Mouse (Mus musculus) skeletal muscle tissue, adult 2 months (tissue): ENCODE results near the gene Prkar2b.

Source experiments
- DNase-seq: peaks from one replicate; pipeline ENCODE4 v3.0.0-alpha.2; 2012; ENCODE audit warnings: low read depth, low spot score

The Prkar2b gene

DNA sequence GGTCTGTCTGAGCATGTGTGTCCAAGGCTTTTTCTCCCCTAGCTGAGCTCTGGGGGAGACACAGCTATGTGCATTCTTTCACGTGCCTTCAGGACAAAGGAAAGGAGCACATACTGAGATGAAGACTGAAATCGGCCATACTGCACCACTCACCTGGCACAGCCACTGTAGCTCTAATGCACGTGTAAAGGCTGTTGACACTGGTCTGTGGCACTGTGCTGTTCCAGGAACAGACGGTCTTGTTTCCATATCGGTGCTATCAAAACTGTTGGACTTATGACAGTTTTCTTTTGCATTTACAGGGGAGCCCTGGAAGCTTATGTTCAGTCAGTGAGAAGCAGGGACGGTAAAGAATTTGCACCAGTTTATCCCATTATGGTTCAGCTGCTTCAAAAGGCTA, 135.8 kb downstream of the Prkar2b start:
- DNase-seq = no peak

DNA sequence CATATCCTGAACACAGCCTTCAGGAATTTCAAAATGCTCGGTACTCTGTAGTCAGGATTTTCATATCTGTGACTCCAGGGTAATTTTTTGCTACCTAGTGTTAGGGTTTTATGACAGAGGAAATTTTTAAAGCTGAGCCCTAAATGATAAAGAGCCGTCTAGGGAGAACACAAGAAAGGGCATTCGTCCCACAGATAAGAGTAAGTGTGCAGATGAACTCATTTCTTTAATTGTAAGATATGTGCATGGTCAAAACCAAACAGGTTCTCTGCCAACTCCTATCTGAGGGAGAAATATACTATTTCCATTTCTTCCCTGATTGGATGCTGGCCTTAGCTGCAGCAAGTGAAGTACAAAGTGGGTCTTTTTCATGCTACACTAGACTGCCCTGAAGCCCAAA, 137.0 kb downstream of the Prkar2b start:
- no peak for DNase-seq

DNA sequence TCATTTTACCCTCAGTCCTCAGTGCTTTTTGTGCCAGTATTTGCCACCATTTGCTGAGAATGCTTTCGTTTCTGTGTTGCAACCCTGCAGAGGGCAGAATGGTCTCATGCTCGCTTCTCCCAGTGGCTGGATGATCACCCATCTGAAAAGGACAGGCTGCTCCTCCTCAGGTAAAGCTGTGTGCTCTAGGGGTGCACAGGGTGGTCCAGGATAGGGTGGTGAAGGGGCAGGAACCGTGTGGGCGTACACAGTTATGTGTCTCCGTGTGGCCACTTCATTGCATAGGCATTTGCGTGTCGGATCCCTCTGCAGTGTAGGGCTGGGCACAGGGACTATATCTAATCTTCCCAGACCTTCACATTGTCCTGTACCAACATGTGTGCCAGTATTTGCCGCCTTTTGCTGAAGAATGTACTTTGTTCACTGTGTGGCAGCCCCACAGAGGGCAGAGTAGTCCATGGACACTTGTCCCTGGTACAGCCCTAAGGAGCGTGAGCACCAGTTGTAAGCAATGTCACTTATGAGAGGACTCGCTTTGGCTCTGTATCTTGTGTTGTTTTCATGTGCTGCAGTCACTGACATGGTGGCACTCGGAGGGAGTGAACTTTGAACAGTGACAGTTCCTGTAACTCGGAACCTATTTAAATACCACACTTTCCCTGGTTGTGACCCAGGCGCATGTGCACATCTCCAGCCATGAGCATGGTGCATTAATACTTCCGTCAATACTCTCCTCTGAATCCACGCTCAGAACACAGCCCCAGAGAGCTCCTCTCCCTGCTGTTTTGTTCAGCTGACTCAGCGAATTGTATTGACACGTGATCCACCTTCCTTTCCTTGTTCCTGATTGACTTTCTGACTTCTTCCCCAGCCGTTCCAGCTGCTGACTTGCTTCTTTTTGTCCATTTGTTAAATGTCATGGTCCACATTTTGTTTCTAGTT, 140.4 kb downstream of the Prkar2b start:
- DNase-seq = no peak

DNA sequence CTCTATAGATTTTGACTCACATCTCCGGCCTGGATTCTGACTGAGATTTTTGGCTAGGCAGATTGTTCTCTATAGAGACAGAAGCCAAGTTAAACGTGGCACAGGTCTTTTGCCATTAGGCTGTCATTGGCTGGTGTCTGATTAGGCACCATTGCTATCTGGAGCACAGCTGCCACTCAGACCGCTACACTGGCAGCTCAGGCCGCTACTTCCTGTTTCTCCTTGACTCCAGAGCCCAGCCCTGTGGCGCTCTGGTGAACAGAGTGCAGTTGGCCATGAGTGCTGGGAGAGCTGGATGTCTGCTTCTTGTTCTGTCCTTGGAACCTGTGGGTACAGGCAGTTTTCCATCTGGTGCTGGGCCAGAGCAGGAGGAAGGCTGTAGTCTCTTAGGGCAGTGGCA, 143.9 kb downstream of the Prkar2b start:
- DNase-seq = peak; percentile 56

DNA sequence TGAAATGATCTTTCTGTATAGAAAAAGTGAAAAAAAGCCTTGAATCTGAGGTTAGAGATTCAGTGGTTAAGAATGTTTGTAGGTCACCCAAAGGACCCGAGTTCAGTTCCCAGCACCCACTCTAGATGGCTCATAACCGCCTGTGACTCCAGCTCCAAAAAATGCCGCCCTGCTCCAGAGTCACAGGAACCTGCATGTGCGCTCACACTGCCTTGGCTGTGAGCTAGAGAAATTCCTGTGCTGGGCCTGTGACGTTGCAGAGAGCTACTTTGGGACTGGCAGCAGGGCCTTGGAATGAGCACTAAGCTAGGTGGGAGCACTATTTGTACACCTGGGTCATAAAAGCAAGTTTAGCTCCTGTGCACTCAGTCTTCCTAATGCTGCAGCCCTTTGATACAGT, 144.4 kb downstream of the Prkar2b start:
- DNase-seq = no peak

DNA sequence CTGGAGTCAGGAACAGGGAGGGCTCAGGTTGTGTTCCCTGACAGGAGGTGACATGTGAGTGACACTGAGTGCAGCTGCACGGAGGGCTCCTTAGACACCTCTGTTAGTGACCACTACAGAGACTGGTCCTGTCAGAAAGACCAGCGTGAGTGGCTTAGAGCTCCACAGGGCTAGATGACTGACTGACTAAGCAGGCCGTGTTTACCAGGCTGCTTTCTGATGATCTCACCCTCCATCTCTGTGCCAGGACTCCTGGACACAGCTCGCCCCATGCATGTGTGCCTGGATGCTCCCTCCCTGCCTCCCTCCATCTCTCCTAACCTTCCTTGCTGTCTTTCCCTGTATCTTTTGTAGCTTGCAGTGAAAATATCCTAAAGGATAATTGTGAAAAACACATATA, 147.5 kb downstream of the Prkar2b start:
- DNase-seq = peak; percentile 42

DNA sequence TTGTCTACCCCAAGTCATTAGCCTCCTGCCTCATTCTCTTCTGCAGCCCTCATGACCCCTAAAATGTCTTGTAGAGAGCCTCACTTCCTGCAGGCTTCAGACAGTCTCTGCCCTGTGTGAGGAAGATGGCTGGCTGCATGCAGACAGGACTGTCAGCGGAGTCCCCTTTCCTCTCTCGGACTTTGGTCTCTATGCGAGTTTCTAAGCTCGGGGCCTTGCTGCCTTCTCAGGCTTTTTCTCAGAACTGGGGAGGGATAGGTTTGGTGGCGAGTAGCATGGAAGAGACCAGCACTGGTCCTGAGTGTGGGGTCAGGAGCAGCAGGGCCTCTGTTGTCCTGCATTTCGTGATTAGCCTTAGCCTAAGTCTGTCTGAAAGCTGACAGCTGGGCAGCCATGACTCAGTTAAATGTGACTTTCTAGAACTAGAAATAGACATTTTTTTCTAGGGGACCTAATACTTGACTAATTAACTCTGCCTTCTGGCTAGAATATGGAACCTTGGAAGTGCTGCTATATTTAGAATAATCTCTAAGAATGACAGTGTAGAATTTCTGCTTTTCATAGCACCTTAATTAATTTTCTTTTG, 148.0 kb downstream of the Prkar2b start:
- no peak for DNase-seq
